21 mouse cellular contexts compared by ENCODE assay signal in genomic region chr10:75949053-75950045, GRCm38 (mm10). TPM values are rescaled to one million over a fixed set of nuclear protein-coding genes. Genes with fewer than 3 reads are reported as not detected.
DNase-seq lines count a peak whose midpoint lies in the region; ATAC-seq and TF ChIP-seq lines count a peak whose summit lies in the region.
"Had no signal": no experiment of that assay in that cellular context is flagged by ENCODE, and none has a peak within 500 bp of the region (broad histone marks: within the 10 kb centered on the region; RNA-seq: fewer than 3 reads in every experiment).

No protein-coding gene starts in this region.

- in situ Hi-C loops in CH12.LX (cut with MboI; ENCODE audit: low pct_ligation_motif_present, low pct_unique_long_range_greater_than_20kb, low sequenced_read_pairs): loop anchor here (5.0 to 25.0 kb wide), 3 partner anchors 65 to 362 kb away; partner anchors contain the start of gene Ggt5

- H3K9me3 ChIP-seq in CH12.LX (replicated peaks; ENCODE audit: low read length): no peaks in the 10 kb centered on the region
- H3K9me3 ChIP-seq: forebrain, embryonic 12.5 days; limb, embryonic 12.5 days; liver, embryonic 15.5 days; midbrain, embryonic 10.5 days; neural tube, embryonic 13.5 days; stomach, embryonic 15.5 days had no signal

- no peak for TF ChIP-seq CTCF in kidney, adult 2 months (conservative IDR thresholded peaks at IDR 0.05; ENCODE audit: insufficient read depth, insufficient read length, low read depth, low read length)
- TF ChIP-seq CTCF in CH12.LX (conservative IDR thresholded peaks at IDR 0.05 in 1 of 2, IDR thresholded peaks at IDR 0.05 in 1 of 2; ENCODE audit: low read depth in 2 of 2, low read length in 2 of 2): no peak

- DNase-seq in kidney, adult 2 months: peak; percentile 59
- DNase-seq in kidney, adult 8-10 months: no peak
- peak; percentile 89 for DNase-seq in CH12.LX (ENCODE audit: extremely low read depth)
- DNase-seq in retina, postnatal 1 day: no peak
- no peak for DNase-seq in testis, postnatal 14 days (ENCODE audit: low spot score)
- DNase-seq in urinary bladder, postnatal 4 days (ENCODE audit: low spot score in 2 of 2): no peak
- DNase-seq: adrenal gland, postnatal 10 days; cerebellum, adult 9-10 months; heart, postnatal 4 days had no signal

- no peaks in the 10 kb centered on the region for H3K79me2 ChIP-seq in CH12.LX (replicated peaks; ENCODE audit: control insufficient read depth, extremely low read depth, insufficient read depth, poor library complexity, severe bottlenecking)

- peak overlapping the region; percentile 85 for H3K4me2 ChIP-seq in CH12.LX (ENCODE audit: insufficient read depth, low read depth, poor library complexity, severe bottlenecking)

- 0 out of 2 replicates have a peak, but pooled peaks cover 5% of the 10 kb centered on the region for H3K4me1 ChIP-seq in kidney, adult 2 months (ENCODE audit: control insufficient read depth, insufficient read depth, low read length)
- peaks cover 30 to 48% of the 10 kb centered on the region in 2 experiments for H3K4me1 ChIP-seq in CH12.LX (ENCODE audit: control insufficient read depth in 1 of 2, insufficient read depth in 2 of 2)

- WGBS in kidney, adult 2 months: 70% methylated on average over 22 of the region's 22 CpGs

- no peaks in the 10 kb centered on the region for H3K27me3 ChIP-seq in kidney, adult 2 months (replicated peaks; ENCODE audit: control insufficient read depth, insufficient read depth, low read length)
- no peaks in the 10 kb centered on the region for H3K27me3 ChIP-seq in CH12.LX (replicated peaks)
- H3K27me3 ChIP-seq: stomach, embryonic 15.5 days had no signal

- TF ChIP-seq POLR2A in kidney, adult 2 months (IDR thresholded peaks at IDR 0.05; ENCODE audit: low read depth, low read length): no peak
- no peak for TF ChIP-seq POLR2A in CH12.LX (IDR thresholded peaks at IDR 0.05; ENCODE audit: low read depth, low read length)

- TF ChIP-seq EP300 in CH12.LX (IDR thresholded peaks at IDR 0.05; ENCODE audit: low read length): peak; percentile 77

- peak overlapping the region; percentile 8; the same call in 1 of the 2 replicates for H3K27ac ChIP-seq in kidney, adult 2 months (ENCODE audit: insufficient read depth, low read depth, low read length)
- peak overlapping the region; percentile 55 for H3K27ac ChIP-seq in CH12.LX (ENCODE audit: insufficient read depth, low read depth)
- H3K27ac ChIP-seq: forebrain, embryonic 12.5 days; limb, embryonic 12.5 days; liver, embryonic 15.5 days; neural tube, embryonic 13.5 days; stomach, embryonic 15.5 days had no signal

- H3K4me3 ChIP-seq in kidney, adult 2 months (ENCODE audit: insufficient read depth, low read depth, low read length): no peak overlapping the region
- peak overlapping the region; percentile 11 to 55 (median 19) for H3K4me3 ChIP-seq in CH12.LX (replicated peaks in 1 of 3; ENCODE audit: low read depth in 2 of 3, low read length in 2 of 3, poor library complexity in 1 of 3)
- H3K4me3 ChIP-seq: liver, embryonic 15.5 days; neural tube, embryonic 13.5 days; stomach, embryonic 15.5 days had no signal

- TF ChIP-seq RAD21 in CH12.LX (IDR thresholded peaks at IDR 0.05; ENCODE audit: low read depth, low read length): no peak

- no peaks in the 10 kb centered on the region for H3K36me3 ChIP-seq in kidney, adult 2 months (ENCODE audit: control insufficient read depth, insufficient read depth, low read length)
- no peaks in the 10 kb centered on the region for H3K36me3 ChIP-seq in CH12.LX (replicated peaks in 1 of 2; ENCODE audit: control insufficient read depth in 1 of 2, insufficient read depth in 1 of 2, low read length in 1 of 2)
- H3K36me3 ChIP-seq: forebrain, embryonic 12.5 days; limb, embryonic 12.5 days; liver, embryonic 15.5 days; midbrain, embryonic 10.5 days; neural tube, embryonic 13.5 days; stomach, embryonic 15.5 days had no signal

- H3K9ac ChIP-seq in CH12.LX (ENCODE audit: insufficient read depth, low read depth): peak overlapping the region; percentile 4; the same call in 1 of the 2 replicates
- H3K9ac ChIP-seq: forebrain, embryonic 12.5 days; limb, embryonic 12.5 days; liver, embryonic 15.5 days; stomach, embryonic 15.5 days had no signal

- dilution Hi-C loops in CH12.LX (cut with MboI; ENCODE audit: extremely low pct_ligation_motif_present, extremely low pct_unique_long_range_greater_than_20kb, low sequenced_read_pairs): no loop called here

- peak; percentile 41 for ATAC-seq in granulocyte monocyte progenitor cell, adult 5-6 weeks (replicated peaks; ENCODE audit: poor library complexity, severe bottlenecking)
- 0 out of 2 replicates have a peak, but pooled peaks have one; percentile 16 for ATAC-seq in megakaryocyte progenitor cell, adult 5-6 weeks (replicated peaks; ENCODE audit: poor library complexity)
- ATAC-seq: hindbrain, embryonic 16.5 days had no signal

TF ChIP-seq in CH12.LX, 34 proteins besides CTCF, POLR2A, EP300 and RAD21 (continues in another document):
- TF ChIP-seq ELF1 (IDR thresholded peaks at IDR 0.05; ENCODE audit: low read depth, low read length) (no peak), GABPA (IDR thresholded peaks at IDR 0.05; ENCODE audit: insufficient replicate concordance, low read depth, low read length) (no peak), KAT2A (IDR thresholded peaks at IDR 0.05; ENCODE audit: insufficient replicate concordance, low read length) (peak; percentile 59; the same call in 1 of the 2 replicates), ZC3H11A (IDR thresholded peaks at IDR 0.05; ENCODE audit: low read depth, low read length) (no peak), ZKSCAN1 (IDR thresholded peaks at IDR 0.05; ENCODE audit: borderline replicate concordance, low read depth, low read length) (no peak), JUND (conservative IDR thresholded peaks at IDR 0.05; ENCODE audit: low read depth, low read length) (no peak), PAX5 (IDR thresholded peaks at IDR 0.05; ENCODE audit: low read length) (no peak), BHLHE40 (IDR thresholded peaks at IDR 0.05; ENCODE audit: low read depth, low read length) (peak; percentile 55), UBTF (IDR thresholded peaks at IDR 0.05; ENCODE audit: low read depth, low read length) (no peak), JUN (IDR thresholded peaks at IDR 0.05; ENCODE audit: insufficient read depth, low read depth, low read length) (no peak), USF2 (conservative IDR thresholded peaks at IDR 0.05; ENCODE audit: low read depth, low read length) (no peak), CHD2 (IDR thresholded peaks at IDR 0.05; ENCODE audit: low read length) (peak; percentile 72), MAFK (IDR thresholded peaks at IDR 0.05; ENCODE audit: insufficient replicate concordance, low read length) (0 out of 2 replicates have a peak, but pooled peaks have one; percentile 25), POLR2AphosphoS2 (IDR thresholded peaks at IDR 0.05; ENCODE audit: low read depth, low read length) (no peak), HCFC1 (IDR thresholded peaks at IDR 0.05; ENCODE audit: low read depth, low read length) (peak; percentile 33; the same call in 1 of the 2 replicates)

RNA-seq across cellular contexts. Expression of gene Gm5134, which starts 5.0 kb away (rescaled TPM):
- polyA plus RNA-seq in kidney, adult 2 months (2012; rRNA removed): 0.03 TPM in 1 of 2 replicates, not detected in the other
- total RNA-seq in CH12.LX (2012; rRNA removed) (0.84 and 1.6 TPM in 2 replicates), CH12.LX (2014; rRNA removed) (0.40 and 0.45 TPM in 2 replicates)
- 0.34 and 1.0 TPM in 2 replicates for polyA plus RNA-seq in CH12.LX (2012; ENCODE audit: insufficient read length, low read depth)
- total RNA-seq in granulocyte monocyte progenitor cell, adult 5-6 weeks (2014; fragmentation: Nextera tagmentation): 0.77 and 1.7 TPM in 2 replicates
- 0.36 and 0.43 TPM in 2 replicates for total RNA-seq in granulocyte monocyte progenitor cell, adult 5-6 weeks (2017)
- total RNA-seq in megakaryocyte progenitor cell, adult 5-6 weeks (2015): 0.35 and 0.66 TPM in 2 replicates
- 0.78 and 0.79 TPM in 2 replicates for total RNA-seq in megakaryocyte progenitor cell, adult 5-6 weeks (2017)
- total RNA-seq: adrenal gland, postnatal 10 days; gastrocnemius, postnatal 4 days; heart, postnatal 4 days; layer of hippocampus, postnatal 10 days had no signal
- polyA plus RNA-seq: forebrain, embryonic 12.5 days; heart, embryonic 14.5 days; hindbrain, embryonic 16.5 days; limb, embryonic 12.5 days; neural tube, embryonic 13.5 days; stomach, embryonic 15.5 days had no signal

RNA-seq across cellular contexts. Expression of gene Vpreb3, which starts 6.5 kb away (rescaled TPM):
- polyA plus RNA-seq in kidney, adult 2 months (2012; rRNA removed): 1.2 and 3.8 TPM in 2 replicates
- 35.6 and 51.5 TPM in 2 replicates for total RNA-seq in CH12.LX (2012; rRNA removed)
- total RNA-seq in CH12.LX (2014; rRNA removed): 66.3 and 90.1 TPM in 2 replicates
- 104 and 135 TPM in 2 replicates for polyA plus RNA-seq in CH12.LX (2012; ENCODE audit: insufficient read length, low read depth)
- total RNA-seq in granulocyte monocyte progenitor cell, adult 5-6 weeks (2014; fragmentation: Nextera tagmentation): not detected in 2 replicates
- total RNA-seq in granulocyte monocyte progenitor cell, adult 5-6 weeks (2017): not detected in 2 replicates
- 1.5 TPM in 1 of 2 replicates, not detected in the other for total RNA-seq in megakaryocyte progenitor cell, adult 5-6 weeks (2015)
- not detected in 2 replicates for total RNA-seq in megakaryocyte progenitor cell, adult 5-6 weeks (2017)
- total RNA-seq: heart, postnatal 4 days; layer of hippocampus, postnatal 10 days had no signal
- polyA plus RNA-seq: forebrain, embryonic 12.5 days had no signal

RNA-seq across cellular contexts. Expression of gene Gm867, which starts 8.9 kb away (rescaled TPM):
- 1.3 and 1.4 TPM in 2 replicates for polyA plus RNA-seq in kidney, adult 2 months (2012; rRNA removed)
- total RNA-seq in CH12.LX (2012; rRNA removed) (0.21 and 0.42 TPM in 2 replicates), CH12.LX (2014; rRNA removed) (not detected in 2 replicates)
- 2.6 and 3.5 TPM in 2 replicates for polyA plus RNA-seq in CH12.LX (2012; ENCODE audit: insufficient read length, low read depth)
- not detected in 2 replicates for total RNA-seq in granulocyte monocyte progenitor cell, adult 5-6 weeks (2014; fragmentation: Nextera tagmentation)
- not detected in 2 replicates for total RNA-seq in granulocyte monocyte progenitor cell, adult 5-6 weeks (2017)
- not detected in 2 replicates for total RNA-seq in megakaryocyte progenitor cell, adult 5-6 weeks (2015)
- not detected in 2 replicates for total RNA-seq in megakaryocyte progenitor cell, adult 5-6 weeks (2017)
- total RNA-seq: gastrocnemius, postnatal 4 days; heart, postnatal 4 days had no signal

RNA-seq across cellular contexts. Expression of gene Mmp11, which starts 13.1 kb away (rescaled TPM):
- 21.5 and 23.9 TPM in 2 replicates for polyA plus RNA-seq in kidney, adult 2 months (2012; rRNA removed)
- total RNA-seq in CH12.LX (2012; rRNA removed) (0.76 and 1.1 TPM in 2 replicates), CH12.LX (2014; rRNA removed) (not detected in 2 replicates)
- polyA plus RNA-seq in CH12.LX (2012; ENCODE audit: insufficient read length, low read depth): 0.56 and 0.99 TPM in 2 replicates
- 0.41 TPM in 1 of 2 replicates, not detected in the other for total RNA-seq in granulocyte monocyte progenitor cell, adult 5-6 weeks (2014; fragmentation: Nextera tagmentation)
- not detected in 2 replicates for total RNA-seq in granulocyte monocyte progenitor cell, adult 5-6 weeks (2017)
- 0.57 TPM in 1 of 2 replicates, not detected in the other for total RNA-seq in megakaryocyte progenitor cell, adult 5-6 weeks (2015)
- total RNA-seq in megakaryocyte progenitor cell, adult 5-6 weeks (2017): 10.1 TPM in 1 of 2 replicates, not detected in the other

RNA-seq across cellular contexts. Expression of gene Chchd10, which starts 16.4 kb away (rescaled TPM):
- 1,587 and 1,621 TPM in 2 replicates for polyA plus RNA-seq in kidney, adult 2 months (2012; rRNA removed)
- total RNA-seq in CH12.LX (2012; rRNA removed) (243 and 254 TPM in 2 replicates), CH12.LX (2014; rRNA removed) (119 and 147 TPM in 2 replicates)
- 412 and 540 TPM in 2 replicates for polyA plus RNA-seq in CH12.LX (2012; ENCODE audit: insufficient read length, low read depth)
- total RNA-seq in granulocyte monocyte progenitor cell, adult 5-6 weeks (2014; fragmentation: Nextera tagmentation): 60.4 and 66.7 TPM in 2 replicates
- total RNA-seq in granulocyte monocyte progenitor cell, adult 5-6 weeks (2017): 33.2 and 37.5 TPM in 2 replicates
- total RNA-seq in megakaryocyte progenitor cell, adult 5-6 weeks (2015): 54.0 and 55.0 TPM in 2 replicates
- 33.1 and 34.4 TPM in 2 replicates for total RNA-seq in megakaryocyte progenitor cell, adult 5-6 weeks (2017)

Comparison
In these comparisons a context has a peak if more than half of its experiments do, and no peak if none do; other contexts are left out.
1. DNase-seq: peak in kidney, adult 2 months (single experiment) and CH12.LX (single experiment); none in kidney, adult 8-10 months (0 of 2), retina, postnatal 1 day (single experiment), testis, postnatal 14 days (single experiment) and urinary bladder, postnatal 4 days (0 of 2).
2. RNA of gene Vpreb3, which starts 6.5 kb away (total RNA-seq): 35.6 to 90.1 TPM in CH12.LX; not detected in granulocyte monocyte progenitor cell, adult 5-6 weeks and 1.5 TPM in megakaryocyte progenitor cell, adult 5-6 weeks; every median in the first group is over 10 times any median in the second.